Mouse (Mus musculus): ENCODE data around the gene Pltp. TPM values are rescaled to one million over a fixed set of nuclear protein-coding genes. Genes with fewer than 3 reads are reported as not detected.
"Not testable (repeated sequence)": the region's sequence is repeated elsewhere in the genome, so short reads cannot be mapped to it uniquely, and the experiment has no call there.

Pltp gene
- polyA plus RNA-seq, 1 experiment from 2014 or later: 12.6 TPM

GRCm38 (mm10) chr2:164891056-164891834, 33.7 kb upstream of the Pltp start:
- WGBS: 86% methylated on average over 13 of the region's 13 CpGs
- DNase-seq (ENCODE audit: low spot score): no peak
- Histone ChIP-seq H3K4me1 (peaks cover 6% of the 10 kb centered on the region; the same call in 1 of the 2 replicates), H3K36me3 (peaks cover 100% of the 10 kb centered on the region), H3K27me3 (ENCODE audit: insufficient read depth, poor library complexity, severe bottlenecking) (no peaks in the 10 kb centered on the region), H3K27ac (no peak overlapping the region), H3K9me3 (no peaks in the 10 kb centered on the region), H3K4me3 (no peak overlapping the region)

DNA sequence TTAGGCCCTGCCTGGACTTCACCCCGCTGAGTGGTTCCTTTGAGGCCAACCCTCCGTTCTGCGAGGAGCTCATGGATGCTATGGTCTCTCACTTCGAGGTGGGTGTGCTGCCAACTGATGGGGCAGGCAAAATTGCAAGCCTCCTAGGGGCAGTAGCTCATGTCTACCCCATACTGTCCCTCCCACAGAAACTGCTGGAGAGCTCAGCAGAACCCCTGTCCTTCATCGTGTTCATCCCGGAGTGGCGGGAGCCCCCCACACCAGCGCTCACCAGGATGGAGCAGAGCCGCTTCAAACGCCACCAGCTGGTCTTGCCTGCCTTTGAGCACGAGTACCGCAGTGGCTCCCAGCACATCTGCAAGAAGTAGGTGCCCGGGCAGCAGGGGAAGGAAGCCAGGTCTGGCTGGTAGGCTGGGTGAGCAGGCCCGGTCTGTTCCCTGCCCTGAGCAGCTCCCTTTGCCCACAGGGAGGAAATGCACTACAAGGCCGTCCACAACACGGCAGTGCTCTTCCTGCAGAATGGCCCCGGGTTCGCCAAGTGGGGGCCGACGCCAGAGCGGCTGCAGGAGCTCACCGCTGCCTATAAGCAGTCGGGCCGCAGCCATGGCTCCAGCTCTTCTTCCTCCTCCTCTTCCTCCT, 33.0 kb upstream of the Pltp start:
- no peak for DNase-seq (ENCODE audit: low spot score)
- H3K9me3 ChIP-seq: no peaks in the 10 kb centered on the region
- H3K36me3 ChIP-seq: peaks cover 100% of the 10 kb centered on the region
- H3K27ac ChIP-seq: no peak overlapping the region
- H3K4me3 ChIP-seq: no peak overlapping the region
- 92% methylated on average over 24 of the region's 24 CpGs for WGBS
- H3K4me1 ChIP-seq: peaks cover 6% of the 10 kb centered on the region; the same call in 1 of the 2 replicates
- H3K27me3 ChIP-seq (ENCODE audit: insufficient read depth, poor library complexity, severe bottlenecking): no peaks in the 10 kb centered on the region

- H3K4me3 ChIP-seq: no peak overlapping the region
- H3K9me3 ChIP-seq: no peaks in the 10 kb centered on the region
- H3K27me3 ChIP-seq (ENCODE audit: insufficient read depth, poor library complexity, severe bottlenecking): no peaks in the 10 kb centered on the region
- peaks cover 6% of the 10 kb centered on the region; the same call in 1 of the 2 replicates for H3K4me1 ChIP-seq
- H3K36me3 ChIP-seq: peaks cover 100% of the 10 kb centered on the region
- DNase-seq (ENCODE audit: low spot score): no peak
- H3K27ac ChIP-seq: no peak overlapping the region
- 85% methylated on average over 2 of the region's 2 CpGs for WGBS
Observed at GRCm38 (mm10) chr2:164889960-164890359, 32.4 kb upstream of the Pltp start.

- 84% methylated on average over 12 of the region's 12 CpGs for WGBS
- Histone ChIP-seq H3K27ac (peak overlapping the region; percentile 29; the same call in 1 of the 2 replicates), H3K27me3 (ENCODE audit: insufficient read depth, poor library complexity, severe bottlenecking) (no peaks in the 10 kb centered on the region), H3K4me1 (peaks cover 6% of the 10 kb centered on the region; the same call in 1 of the 2 replicates), H3K4me3 (no peak overlapping the region), H3K9me3 (no peaks in the 10 kb centered on the region), H3K36me3 (peaks cover 100% of the 10 kb centered on the region)
- no peak for DNase-seq (ENCODE audit: low spot score)
Observed at GRCm38 (mm10) chr2:164888996-164889395, 31.5 kb upstream of the Pltp start.

DNA sequence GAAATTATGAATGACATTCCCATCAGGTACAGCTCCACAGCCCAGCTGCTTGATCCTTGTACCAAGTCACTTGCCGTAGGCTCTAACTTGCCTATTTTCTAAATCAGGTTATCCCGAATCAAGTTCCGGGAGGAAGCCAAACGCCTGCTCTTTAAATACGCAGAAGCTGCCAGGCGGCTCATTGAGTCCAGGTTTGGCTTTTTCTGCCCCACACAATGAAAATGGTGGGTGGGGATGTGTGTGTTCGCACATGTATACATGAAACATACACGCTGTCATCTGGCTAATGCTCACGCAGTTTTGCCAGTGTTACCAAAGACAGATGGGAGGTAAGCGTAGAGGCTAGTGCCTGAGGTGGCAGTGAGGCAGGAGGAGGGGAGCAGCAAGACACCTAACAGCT, 29.1 kb upstream of the Pltp start:
- peaks cover 91% of the 10 kb centered on the region for H3K36me3 ChIP-seq
- no peak for DNase-seq (ENCODE audit: low spot score)
- H3K4me3 ChIP-seq: no peak overlapping the region
- peaks cover 6% of the 10 kb centered on the region; the same call in 1 of the 2 replicates for H3K4me1 ChIP-seq
- no peaks in the 10 kb centered on the region for H3K9me3 ChIP-seq
- no peak overlapping the region for H3K27ac ChIP-seq
- WGBS: 92% methylated on average over 10 of the region's 10 CpGs
- no peaks in the 10 kb centered on the region for H3K27me3 ChIP-seq (ENCODE audit: insufficient read depth, poor library complexity, severe bottlenecking)

GRCm38 (mm10) chr2:164885788-164886187, 28.3 kb upstream of the Pltp start:
- no peaks in the 10 kb centered on the region for H3K9me3 ChIP-seq
- H3K27ac ChIP-seq: no peak overlapping the region
- no peaks in the 10 kb centered on the region for H3K27me3 ChIP-seq (ENCODE audit: insufficient read depth, poor library complexity, severe bottlenecking)
- WGBS: 82% methylated on average over 7 of the region's 7 CpGs
- H3K4me3 ChIP-seq: no peak overlapping the region
- H3K4me1 ChIP-seq: peaks cover 7% of the 10 kb centered on the region
- peaks cover 82% of the 10 kb centered on the region for H3K36me3 ChIP-seq
- no peak for DNase-seq (ENCODE audit: low spot score)

DNA sequence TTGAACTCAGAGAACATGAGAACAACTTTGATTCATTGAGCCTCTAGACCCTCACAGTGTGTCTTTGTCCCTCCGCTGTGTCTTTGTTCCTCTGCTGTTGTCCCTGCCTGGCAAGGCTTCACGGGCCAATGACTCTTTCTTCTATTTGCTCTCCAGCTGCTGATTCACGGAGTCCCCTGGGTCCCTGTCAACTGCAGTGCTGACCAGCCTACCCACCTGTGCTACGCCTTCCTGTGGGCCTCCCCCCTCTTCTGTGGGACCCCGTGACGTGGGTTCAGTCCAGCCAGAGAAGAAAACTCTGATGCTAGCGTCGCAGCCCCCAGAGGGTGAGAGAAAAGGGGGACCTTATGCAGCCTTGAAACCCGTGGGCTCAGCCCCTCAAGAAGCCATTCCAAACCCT, 25.1 kb upstream of the Pltp start:
- Histone ChIP-seq H3K4me3 (no peak overlapping the region), H3K9me3 (no peaks in the 10 kb centered on the region), H3K36me3 (peaks cover 51% of the 10 kb centered on the region), H3K4me1 (peaks cover 21% of the 10 kb centered on the region), H3K27me3 (ENCODE audit: insufficient read depth, poor library complexity, severe bottlenecking) (no peaks in the 10 kb centered on the region), H3K27ac (no peak overlapping the region)
- 79% methylated on average over 9 of the region's 9 CpGs for WGBS
- no peak for DNase-seq (ENCODE audit: low spot score)

DNA sequence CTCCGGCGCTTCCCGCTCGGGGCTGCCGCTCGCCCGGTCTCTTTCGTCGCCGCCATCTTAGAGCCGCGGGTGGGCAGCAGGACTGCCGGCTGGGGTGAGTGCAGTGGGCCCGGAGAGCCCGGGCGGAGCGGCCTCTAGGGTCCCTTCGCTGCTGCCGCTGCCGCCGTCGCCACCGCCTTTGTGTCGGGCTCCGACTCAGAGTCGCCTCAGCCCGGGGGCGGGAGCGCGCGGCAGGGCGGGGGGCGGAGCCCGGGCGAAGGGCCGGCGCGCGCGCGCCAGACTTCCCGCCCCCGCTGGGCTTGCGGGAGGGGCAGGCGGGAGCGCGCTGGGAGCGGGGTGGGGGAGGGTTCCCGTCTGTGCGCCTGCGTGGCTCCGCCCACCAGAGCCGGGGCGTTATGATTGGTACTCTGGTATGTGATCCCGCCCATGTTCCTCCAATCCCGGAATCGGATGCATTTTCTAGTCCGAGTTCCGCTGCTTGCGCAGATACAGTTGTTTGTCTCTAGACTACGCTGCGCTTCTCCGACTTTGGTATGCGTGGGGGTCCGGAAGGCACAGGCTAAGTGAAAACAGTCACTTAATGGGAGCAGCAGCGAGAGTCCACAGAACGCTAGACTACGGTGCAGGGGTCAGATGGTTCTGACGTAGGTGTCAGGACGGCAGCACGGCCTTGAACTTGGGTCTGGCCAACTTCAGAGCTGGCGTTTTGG, 22.2 kb upstream of the Pltp start:
- H3K4me3 ChIP-seq: peak overlapping the region; percentile 96
- H3K4me1 ChIP-seq: peaks cover 31% of the 10 kb centered on the region
- DNase-seq (ENCODE audit: low spot score): peak; percentile 98
- no peaks in the 10 kb centered on the region for H3K9me3 ChIP-seq
- WGBS: under 1% methylated on average over 69 of the region's 72 CpGs
- peaks cover 27% of the 10 kb centered on the region for H3K36me3 ChIP-seq
- no peaks in the 10 kb centered on the region for H3K27me3 ChIP-seq (ENCODE audit: insufficient read depth, poor library complexity, severe bottlenecking)
- H3K27ac ChIP-seq: peak overlapping the region; percentile 100

DNA sequence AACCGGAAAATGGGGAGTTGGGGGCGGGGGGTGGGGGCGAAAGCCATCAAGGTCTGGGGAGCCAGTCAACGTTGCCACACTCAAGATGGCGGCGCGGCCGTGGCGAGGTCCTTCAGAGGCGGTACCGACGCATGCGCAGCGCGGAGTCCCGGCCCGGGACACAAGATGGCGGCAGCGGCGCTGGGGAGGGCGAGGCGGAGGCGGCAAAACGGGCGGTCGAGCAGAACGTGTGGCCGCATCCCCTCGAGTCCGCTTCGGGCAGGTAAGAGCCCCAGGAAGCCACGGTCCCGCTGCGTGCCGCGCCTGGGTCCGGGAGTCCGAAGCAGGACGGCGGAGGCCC, 21.7 kb upstream of the Pltp start, which contains the start of gene Pcif1:
Pcif1 (plus strand) TSS at position 77 of the 340 bp plus-strand sequence.
- H3K4me3 ChIP-seq: peak within 1 kb of the TSS; percentile 96
- peaks cover 22% of the 10 kb centered on the region for H3K36me3 ChIP-seq
- H3K9me3 ChIP-seq: no peaks in the 10 kb centered on the region
- peak; percentile 97 for DNase-seq (ENCODE audit: low spot score)
- no peaks in the 10 kb centered on the region for H3K27me3 ChIP-seq (ENCODE audit: insufficient read depth, poor library complexity, severe bottlenecking)
- under 1% methylated on average over 40 of the region's 40 CpGs for WGBS
- peaks cover 36% of the 10 kb centered on the region for H3K4me1 ChIP-seq
- H3K27ac ChIP-seq: peak within 1 kb of the TSS; percentile 100

- DNase-seq (ENCODE audit: low spot score): peak; percentile 93
- H3K36me3 ChIP-seq: peaks cover 16% of the 10 kb centered on the region
- peaks cover 42% of the 10 kb centered on the region for H3K4me1 ChIP-seq
- peak overlapping the region; percentile 100 for H3K27ac ChIP-seq
- peak overlapping the region; percentile 96 for H3K4me3 ChIP-seq
- H3K27me3 ChIP-seq (ENCODE audit: insufficient read depth, poor library complexity, severe bottlenecking): no peaks in the 10 kb centered on the region
- H3K9me3 ChIP-seq: no peaks in the 10 kb centered on the region
- 3% methylated on average over 28 of the region's 28 CpGs for WGBS
Observed at GRCm38 (mm10) chr2:164878509-164879227, 21.2 kb upstream of the Pltp start.

DNA sequence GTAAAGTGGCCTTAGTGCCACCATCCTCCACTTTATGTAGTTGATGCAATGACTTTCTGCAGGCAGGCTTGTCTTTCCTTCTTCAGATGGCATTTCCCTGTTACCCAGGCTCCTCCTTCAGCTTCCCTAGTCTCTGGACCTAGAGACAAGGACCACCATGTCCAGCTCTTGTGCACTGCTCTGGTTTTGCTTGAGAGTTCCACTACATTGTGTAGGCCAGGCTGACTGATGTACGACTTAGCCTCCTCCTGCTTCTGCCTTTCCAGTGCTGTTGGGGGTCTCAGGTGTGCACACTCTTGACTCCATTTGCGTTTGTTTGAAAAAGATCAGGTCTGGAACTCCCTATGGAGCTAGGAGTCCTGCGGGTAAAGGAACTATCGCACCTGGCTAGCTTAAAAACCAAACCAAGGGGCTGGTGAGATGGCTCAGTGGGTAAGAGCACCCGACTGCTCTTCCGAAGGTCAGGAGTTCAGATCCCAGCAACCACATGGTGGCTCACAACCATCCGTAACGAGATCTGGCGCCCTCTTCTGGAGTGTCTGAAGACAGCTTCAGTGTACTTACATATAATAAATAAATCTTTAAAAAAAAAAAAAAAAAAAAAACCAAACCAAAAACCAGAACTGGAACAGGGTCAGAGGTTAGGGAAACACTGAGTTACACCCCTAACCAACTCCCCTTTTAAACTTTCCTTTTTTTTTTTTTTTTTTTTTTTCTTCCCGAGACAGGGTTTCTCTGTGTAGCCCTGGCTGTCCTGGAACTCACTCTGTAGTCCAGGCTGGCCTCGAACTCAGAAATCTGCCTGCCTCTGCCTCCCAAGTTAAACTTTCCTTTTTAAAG, 20.1 kb upstream of the Pltp start:
- Histone ChIP-seq H3K4me1 (peaks cover 43% of the 10 kb centered on the region), H3K4me3 (peak overlapping the region; percentile 96; the same call in 1 of the 2 replicates)
- WGBS: 68% methylated on average over 11 of the region's 11 CpGs
- not testable (repeated sequence) for H3K36me3 ChIP-seq; H3K27me3 ChIP-seq (ENCODE audit: insufficient read depth, poor library complexity, severe bottlenecking); DNase-seq (ENCODE audit: low spot score); H3K27ac ChIP-seq; H3K9me3 ChIP-seq

DNA sequence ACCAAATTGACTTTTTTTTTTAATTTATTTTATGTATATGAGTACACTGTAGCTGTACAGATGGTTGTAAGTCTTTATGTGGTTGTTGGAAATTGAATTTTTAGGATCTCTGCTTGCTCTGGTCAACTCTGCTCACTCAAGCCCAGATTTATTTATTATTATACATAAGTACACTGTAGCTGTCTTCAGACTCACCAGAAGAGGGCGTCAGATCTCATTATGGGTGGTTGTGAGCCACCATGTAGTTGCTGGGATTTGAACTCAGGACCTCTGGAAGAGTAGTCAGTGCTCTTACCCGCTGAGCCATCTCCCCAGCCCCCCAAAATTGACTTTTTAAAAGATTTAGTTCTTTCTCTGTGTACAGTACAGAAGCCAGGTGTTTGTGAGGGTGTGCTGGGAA, 18.1 kb upstream of the Pltp start:
- not testable (repeated sequence) for H3K9me3 ChIP-seq; DNase-seq (ENCODE audit: low spot score); H3K36me3 ChIP-seq; H3K4me3 ChIP-seq; H3K27ac ChIP-seq; H3K27me3 ChIP-seq (ENCODE audit: insufficient read depth, poor library complexity, severe bottlenecking)
- WGBS: 51% methylated on average over 2 of the region's 2 CpGs
- H3K4me1 ChIP-seq: peaks cover 41% of the 10 kb centered on the region
